Mouse (Mus musculus) heart, embryonic 12.5 days (tissue): Measurements from ENCODE around the gene Gm28038. TPM values are rescaled to one million over a fixed set of nuclear protein-coding genes. Genes with fewer than 3 reads are reported as not detected.
A peak's percentile ranks its signal among the peaks of the same experiment; 100 is the strongest.

Experiments used
- ATAC-seq: fragments of 200-750 bp; cut with Nextera tagmentation; 2 replicates; pipeline ENCODE4 v1.8.0; 2017; ENCODE audit warnings: moderate TSS enrichment, moderate library complexity; ENCODE audit not compliant: insufficient number of reproducible peaks, low FRiP score
- H3K27ac ChIP-seq: fragments of 300-500 bp; sonication (generic); 2 replicates; pipeline ENCODE4 v1.5.1; 2016; ENCODE audit warnings: mild to moderate bottlenecking, moderate library complexity; ENCODE audit not compliant: poor library complexity, severe bottlenecking
- H3K27me3 ChIP-seq: fragments of 300-500 bp; sonication (generic); replicated peaks from 2 replicates; pipeline ENCODE4 v1.6.1; 2016; ENCODE audit warnings: mild to moderate bottlenecking, moderate library complexity
- H3K36me3 ChIP-seq: fragments of 300-500 bp; sonication (generic); 2 replicates; pipeline ENCODE4 v1.6.1; 2016; ENCODE audit warnings: mild to moderate bottlenecking, moderate library complexity
- H3K4me1 ChIP-seq: fragments of 300-500 bp; sonication (generic); replicated peaks from 2 replicates; pipeline ENCODE4 v1.6.1; 2016; ENCODE audit warnings: mild to moderate bottlenecking
- H3K4me2 ChIP-seq: fragments of 300-500 bp; sonication (generic); 2 replicates; pipeline ENCODE4 v1.6.1; 2016; ENCODE audit warnings: mild to moderate bottlenecking, moderate library complexity
- H3K4me3 ChIP-seq: fragments of 300-500 bp; sonication (generic); 2 replicates; pipeline ENCODE4 v1.5.1; 2016; ENCODE audit warnings: mild to moderate bottlenecking
- H3K9ac ChIP-seq: fragments of 300-500 bp; sonication (generic); 2 replicates; pipeline ENCODE4 v1.6.1; 2016; ENCODE audit warnings: mild to moderate bottlenecking, moderate library complexity
- H3K9me3 ChIP-seq: fragments of 300-500 bp; sonication (generic); replicated peaks from 2 replicates; pipeline ENCODE4 v1.6.1; 2016; ENCODE audit warnings: mild to moderate bottlenecking, moderate library complexity
- whole genome bisulfite sequencing: fragments of 180-500 bp; shearing (Covaris S2); methylation state at CpG from one replicate; pipeline ENCODE4 v1.1.7; 2016; 5-methylcytosine and 5-hydroxymethylcytosine counted together
- polyA plus RNA-seq: library from polyadenylated mRNA; unstranded; fragments of >200 nt; fragmentation: Nextera tagmentation; extraction: Ambion mirVana; gene quantifications from 2 replicates; pipeline ENCODE4 v1.2.1, GENCODE M21; 2016

The Gm28038 gene
- polyA plus RNA-seq, 1 experiment from 2014 or later = not detected

DNA sequence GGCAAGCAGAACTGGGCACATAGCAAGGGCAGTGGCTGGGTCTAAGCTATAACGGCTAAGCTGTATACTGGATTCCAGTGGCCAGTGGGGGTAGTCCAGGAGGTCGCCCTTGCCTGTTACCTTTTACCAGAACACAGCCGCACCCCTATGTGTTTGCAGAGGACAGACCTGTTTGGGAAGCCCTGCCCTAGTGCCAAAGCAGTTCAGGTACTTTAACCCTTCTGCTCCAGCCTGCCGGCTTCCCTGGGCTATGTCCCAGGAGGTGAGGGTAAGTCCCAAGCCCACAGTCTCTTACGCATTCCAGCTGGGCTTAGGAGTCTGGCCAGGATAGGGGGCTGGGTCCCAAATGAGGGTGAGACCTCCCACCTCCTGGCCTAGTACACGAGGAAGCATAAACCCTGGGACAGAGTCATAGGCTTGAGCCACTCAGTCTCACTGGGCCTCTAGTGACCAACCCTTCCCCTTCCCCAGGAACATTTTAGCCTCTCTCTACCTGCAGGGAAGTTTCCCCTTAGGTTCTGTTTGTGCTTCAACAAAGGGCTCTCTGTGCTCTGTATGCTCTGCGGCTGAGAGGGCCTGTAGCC is 36.2 kb upstream of the Gm28038 start:
- H3K27ac ChIP-seq = no peak overlapping the region
- 0 out of 2 replicates have a peak overlapping the region, but pooled peaks have one; percentile 11 for H3K9ac ChIP-seq
- WGBS = 74% methylated on average over 7 of the region's 7 CpGs
- no peak for ATAC-seq
- no peaks in the 10 kb centered on the region for H3K9me3 ChIP-seq
- H3K27me3 ChIP-seq = no peaks in the 10 kb centered on the region
- H3K4me2 ChIP-seq = no peak overlapping the region
- peaks cover 44% of the 10 kb centered on the region for H3K4me1 ChIP-seq
- no peak overlapping the region for H3K4me3 ChIP-seq
- peaks cover 83% of the 10 kb centered on the region for H3K36me3 ChIP-seq

- H3K4me2 ChIP-seq = no peak overlapping the region
- no peak for ATAC-seq
- H3K9ac ChIP-seq = 0 out of 2 replicates have a peak overlapping the region, but pooled peaks have one; percentile 9
- no peak overlapping the region for H3K27ac ChIP-seq
- H3K9me3 ChIP-seq = no peaks in the 10 kb centered on the region
- 89% methylated on average over 5 of the region's 5 CpGs for WGBS
- peaks cover 37% of the 10 kb centered on the region for H3K4me1 ChIP-seq
- H3K4me3 ChIP-seq = no peak overlapping the region
- no peaks in the 10 kb centered on the region for H3K27me3 ChIP-seq
- H3K36me3 ChIP-seq = peaks cover 78% of the 10 kb centered on the region
Measured at GRCm38 (mm10) chr2:30247036-30247435, 33.8 kb upstream of the Gm28038 start.

DNA sequence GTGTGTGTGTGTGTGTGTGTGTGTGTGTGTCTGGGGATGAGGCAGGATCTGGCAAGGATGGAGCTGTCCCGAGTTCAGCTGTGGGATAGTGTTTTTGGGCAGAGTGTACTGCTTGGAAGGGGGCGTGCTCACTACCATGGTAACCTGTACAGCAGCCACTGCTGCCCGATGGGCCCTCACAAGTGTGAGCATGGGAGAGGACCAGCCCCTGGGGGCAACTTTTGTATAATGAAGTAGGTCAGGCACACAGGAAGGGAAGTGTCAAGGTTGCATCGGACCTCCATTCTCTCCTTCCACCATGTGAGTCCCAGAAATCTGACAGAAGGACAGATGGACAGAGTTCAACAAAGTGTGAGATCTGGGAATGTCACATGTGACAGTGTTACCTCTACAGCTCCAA is 33.2 kb upstream of the Gm28038 start:
- WGBS = 79% methylated on average over 4 of the region's 4 CpGs
- H3K27me3 ChIP-seq = no peaks in the 10 kb centered on the region

GRCm38 (mm10) chr2:30249182-30249581 is 31.7 kb upstream of the Gm28038 start:
- WGBS = 94% methylated on average over 3 of the region's 3 CpGs
- Histone ChIP-seq H3K36me3 (peaks cover 71% of the 10 kb centered on the region), H3K27me3 (no peaks in the 10 kb centered on the region), H3K27ac (no peak overlapping the region), H3K9me3 (no peaks in the 10 kb centered on the region), H3K4me1 (peaks cover 34% of the 10 kb centered on the region), H3K4me2 (no peak overlapping the region), H3K4me3 (no peak overlapping the region), H3K9ac (no peak overlapping the region)
- no peak for ATAC-seq

More for the DNA sequence above, 33.2 kb upstream of the Gm28038 start:
- Histone ChIP-seq H3K9ac (0 out of 2 replicates have a peak overlapping the region, but pooled peaks have one; percentile 16), H3K9me3 (no peaks in the 10 kb centered on the region), H3K4me2 (no peak overlapping the region), H3K27ac (no peak overlapping the region), H3K36me3 (peaks cover 74% of the 10 kb centered on the region), H3K4me3 (no peak overlapping the region), H3K4me1 (peaks cover 37% of the 10 kb centered on the region)
- ATAC-seq = no peak

GRCm38 (mm10) chr2:30250166-30251128 is 30.4 kb upstream of the Gm28038 start:
- Histone ChIP-seq H3K9me3 (no peaks in the 10 kb centered on the region), H3K27ac (peak overlapping the region; percentile 52; the same call in 1 of the 2 replicates), H3K4me2 (no peak overlapping the region), H3K9ac (peak overlapping the region; percentile 23; the same call in 1 of the 2 replicates), H3K36me3 (peaks cover 73% of the 10 kb centered on the region), H3K4me3 (no peak overlapping the region), H3K4me1 (peaks cover 29% of the 10 kb centered on the region), H3K27me3 (no peaks in the 10 kb centered on the region)
- 86% methylated on average over 10 of the region's 10 CpGs for WGBS
- ATAC-seq = no peak

DNA sequence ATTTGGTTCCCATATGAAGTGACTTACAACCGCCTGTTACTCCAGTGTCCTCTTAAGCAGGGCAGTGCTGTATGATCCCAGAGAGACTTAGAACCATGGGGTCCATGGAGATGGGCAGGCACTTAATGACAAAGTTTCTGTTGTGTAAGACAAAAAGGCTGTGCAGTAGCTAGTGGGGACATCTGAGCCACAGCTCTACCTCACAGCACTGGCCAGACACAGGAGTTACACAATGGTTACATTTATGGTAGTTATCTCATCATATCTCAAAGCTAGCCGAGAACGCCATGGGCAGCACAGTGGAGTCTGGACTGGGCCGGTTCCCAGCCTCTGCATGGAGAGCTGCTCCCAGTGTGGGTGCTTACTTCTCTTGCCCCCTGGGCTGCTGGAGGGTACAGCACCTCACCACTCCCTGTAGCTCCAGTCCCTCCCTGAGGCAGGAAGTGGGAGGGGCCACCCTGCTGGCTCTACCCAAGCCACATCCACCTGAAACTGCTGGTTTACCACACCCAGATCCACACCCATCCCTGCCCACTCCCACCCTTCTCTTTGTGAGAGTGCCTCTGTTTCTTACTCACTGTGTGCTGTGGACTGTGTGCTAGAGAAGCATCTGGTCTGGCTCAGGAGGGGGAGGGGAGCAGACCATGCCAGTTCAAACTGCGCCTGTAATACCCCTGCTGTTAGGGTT is 29.3 kb upstream of the Gm28038 start:
- Histone ChIP-seq H3K4me3 (no peak overlapping the region), H3K27ac (peak overlapping the region; percentile 52), H3K9ac (no peak overlapping the region), H3K27me3 (no peaks in the 10 kb centered on the region), H3K9me3 (no peaks in the 10 kb centered on the region), H3K4me1 (peaks cover 29% of the 10 kb centered on the region), H3K4me2 (no peak overlapping the region), H3K36me3 (peaks cover 76% of the 10 kb centered on the region)
- ATAC-seq = peak; percentile 63; the same call in 1 of the 2 replicates
- 54% methylated on average over 5 of the region's 5 CpGs for WGBS

DNA sequence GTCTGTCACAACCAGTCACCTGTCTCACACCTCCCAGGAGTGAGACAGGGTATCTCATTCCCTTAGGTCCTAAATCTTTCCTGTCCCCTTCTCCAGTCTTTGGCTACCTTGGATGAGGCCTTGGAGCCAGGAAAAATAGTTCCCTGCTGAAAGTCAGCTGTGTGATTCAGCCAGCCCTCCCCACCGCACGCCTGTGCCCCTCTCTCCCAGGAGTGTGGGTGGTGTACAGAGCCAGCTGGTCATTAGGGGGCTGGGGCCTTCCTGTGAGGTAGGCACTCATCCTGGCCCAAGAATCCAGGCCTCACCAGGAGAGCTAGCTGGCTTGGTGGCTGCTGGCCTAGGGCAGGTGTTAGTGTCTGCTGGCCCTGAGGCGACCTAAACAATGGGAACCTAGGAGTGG is 28.3 kb upstream of the Gm28038 start:
- WGBS = 81% methylated on average over 3 of the region's 3 CpGs

DNA sequence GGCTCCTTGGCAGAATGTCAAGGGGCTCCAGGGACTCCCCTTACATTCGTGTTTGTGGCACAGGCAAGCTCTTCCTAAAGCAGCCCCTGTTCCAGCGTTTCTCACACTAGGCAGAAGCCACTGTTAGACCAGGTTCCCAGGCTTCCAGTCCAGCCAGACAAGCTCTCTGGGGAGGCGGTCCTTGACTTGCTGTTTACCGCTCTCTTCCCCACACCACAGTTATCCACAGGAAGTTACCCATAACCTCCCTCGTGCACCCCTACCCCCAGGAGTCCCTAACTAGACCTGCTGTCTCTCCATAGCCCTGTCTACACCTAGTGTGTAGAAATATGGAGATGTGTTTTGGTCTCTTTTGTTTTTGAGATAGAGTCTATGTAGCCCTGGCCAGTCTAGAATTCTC is 27.0 kb upstream of the Gm28038 start:
- Histone ChIP-seq H3K27ac (no peak overlapping the region), H3K27me3 (no peaks in the 10 kb centered on the region), H3K9me3 (no peaks in the 10 kb centered on the region), H3K36me3 (peaks cover 81% of the 10 kb centered on the region), H3K4me2 (no peak overlapping the region), H3K4me1 (peaks cover 38% of the 10 kb centered on the region), H3K4me3 (no peak overlapping the region), H3K9ac (no peak overlapping the region)
- ATAC-seq = no peak
- WGBS = 75% methylated on average over 5 of the region's 5 CpGs

More for the DNA sequence above, 28.3 kb upstream of the Gm28038 start:
- Histone ChIP-seq H3K27ac (peak overlapping the region; percentile 52; the same call in 1 of the 2 replicates), H3K4me3 (no peak overlapping the region), H3K4me1 (peaks cover 29% of the 10 kb centered on the region), H3K27me3 (no peaks in the 10 kb centered on the region), H3K9ac (0 out of 2 replicates have a peak overlapping the region, but pooled peaks have one; percentile 28), H3K4me2 (no peak overlapping the region), H3K36me3 (peaks cover 81% of the 10 kb centered on the region), H3K9me3 (no peaks in the 10 kb centered on the region)
- ATAC-seq = no peak

DNA sequence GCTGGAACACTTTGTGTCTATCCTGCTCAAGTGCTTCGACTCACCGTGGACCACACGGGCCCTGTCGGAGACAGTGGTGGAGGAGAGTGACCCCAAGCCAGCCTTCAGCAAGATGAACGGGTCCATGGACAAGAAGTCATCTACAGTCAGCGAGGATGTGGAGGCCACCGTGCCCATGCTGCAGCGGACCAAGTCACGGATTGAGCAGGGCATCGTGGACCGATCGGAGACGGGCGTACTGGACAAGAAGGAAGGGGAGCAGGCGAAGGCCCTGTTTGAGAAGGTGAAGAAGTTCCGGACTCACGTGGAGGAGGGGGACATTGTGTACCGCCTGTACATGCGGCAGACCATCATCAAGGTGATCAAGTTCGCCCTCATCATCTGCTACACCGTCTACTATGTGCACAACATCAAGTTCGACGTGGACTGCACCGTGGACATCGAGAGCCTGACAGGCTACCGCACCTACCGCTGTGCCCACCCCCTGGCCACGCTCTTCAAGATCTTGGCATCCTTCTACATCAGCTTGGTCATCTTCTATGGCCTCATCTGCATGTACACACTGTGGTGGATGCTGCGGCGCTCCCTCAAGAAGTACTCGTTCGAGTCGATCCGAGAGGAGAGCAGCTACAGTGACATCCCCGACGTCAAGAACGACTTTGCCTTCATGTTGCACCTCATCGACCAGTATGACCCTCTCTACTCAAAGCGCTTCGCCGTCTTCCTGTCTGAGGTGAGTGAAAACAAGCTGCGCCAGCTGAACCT is 25.0 kb upstream of the Gm28038 start:
- Histone ChIP-seq H3K4me1 (peaks cover 43% of the 10 kb centered on the region), H3K36me3 (peaks cover 77% of the 10 kb centered on the region), H3K9me3 (no peaks in the 10 kb centered on the region), H3K9ac (no peak overlapping the region), H3K4me3 (no peak overlapping the region), H3K4me2 (no peak overlapping the region), H3K27me3 (no peaks in the 10 kb centered on the region), H3K27ac (no peak overlapping the region)
- WGBS = 93% methylated on average over 42 of the region's 42 CpGs
- no peak for ATAC-seq

GRCm38 (mm10) chr2:30256616-30257350 is 24.1 kb upstream of the Gm28038 start:
- Histone ChIP-seq H3K4me3 (no peak overlapping the region), H3K27me3 (no peaks in the 10 kb centered on the region), H3K9ac (no peak overlapping the region), H3K9me3 (no peaks in the 10 kb centered on the region), H3K4me2 (no peak overlapping the region), H3K4me1 (peaks cover 39% of the 10 kb centered on the region), H3K36me3 (peaks cover 86% of the 10 kb centered on the region), H3K27ac (no peak overlapping the region; the same call in 1 of the 2 replicates)
- 95% methylated on average over 30 of the region's 30 CpGs for WGBS
- no peak for ATAC-seq
